Mouse (Mus musculus) E14TG2a.4 (cell line): ENCODE measurements around the gene Txndc12.

Experiments
- CTCF ChIP-seq: conservative IDR thresholded peaks from 2 replicates; pipeline ENCODE4 v1.5.1; 2014; ENCODE audit warnings: low read length
- NANOG ChIP-seq: IDR thresholded peaks from 2 replicates; pipeline ENCODE4 v1.6.1; 2014; ENCODE audit warnings: borderline replicate concordance, low read length, mixed read lengths
- POU5F1 ChIP-seq: IDR thresholded peaks from 2 replicates; pipeline ENCODE4 v1.6.1; 2014; ENCODE audit warnings: low read length, borderline replicate concordance

DNA sequence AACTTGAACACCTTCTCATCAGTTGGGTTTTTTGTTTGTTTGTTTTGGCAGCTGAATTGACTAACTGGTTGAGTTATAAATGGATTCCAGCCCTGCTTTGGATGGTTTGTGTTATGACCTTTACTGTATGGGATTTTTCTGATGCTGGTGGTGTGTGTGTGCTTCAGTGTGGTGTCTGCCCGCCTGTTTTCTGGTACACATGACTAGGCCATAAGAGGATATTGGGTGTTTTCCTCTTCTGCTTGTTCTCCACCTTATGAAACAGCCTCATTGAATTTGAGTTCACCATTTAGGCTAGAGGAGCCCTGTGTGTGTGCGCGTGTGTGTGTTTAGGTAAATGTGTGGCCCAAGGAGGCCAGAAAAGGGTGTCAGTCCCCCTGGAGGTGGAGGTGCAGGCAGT is 1.1 kb downstream of the Txndc12 start:
- TF ChIP-seq CTCF: no peak
- TF ChIP-seq NANOG: no peak
- no peak for TF ChIP-seq POU5F1
